Mouse (Mus musculus) ES-E14 (cell line): Measurements from ENCODE around the gene Inhbc. TPM values are rescaled to one million over a fixed set of nuclear protein-coding genes. Genes with fewer than 3 reads are reported as not detected.

Source experiments
- DNase-seq: peaks from one replicate; pipeline ENCODE4 v3.0.0-alpha.2; 2013; ENCODE audit warnings: low read depth, low spot score
- H3K27ac ChIP-seq: 2 replicates; pipeline ENCODE4 v1.5.1; 2012; ENCODE audit warnings: low read depth, mild to moderate bottlenecking, low read length, moderate library complexity, mixed read lengths; ENCODE audit not compliant: poor library complexity, insufficient read depth, severe bottlenecking
- H3K36me3 ChIP-seq: 2 replicates; pipeline ENCODE4 v1.6.1; 2012; ENCODE audit warnings: mild to moderate bottlenecking, low read length, moderate library complexity, mixed read lengths; ENCODE audit not compliant: control insufficient read depth, poor library complexity, insufficient read depth, severe bottlenecking
- H3K4me1 ChIP-seq, 2 experiments: fragments of 150-350 bp in 1 of 2; sonication (generic) in 1 of 2; 2 replicates each; pipeline ENCODE4 v1.6.1; 2012; ENCODE audit warnings: low read length in 2 of 2, mild to moderate bottlenecking in 1 of 2, mixed read lengths in 1 of 2; ENCODE audit not compliant: control insufficient read depth in 2 of 2, insufficient read depth in 2 of 2, poor library complexity in 1 of 2
- H3K4me3 ChIP-seq, 2 experiments: fragments of 150-350 bp in 1 of 2; sonication (generic) in 1 of 2; 2 replicates each; pipeline ENCODE4 v1.5.1; 2012; ENCODE audit warnings: low read length in 2 of 2, low read depth in 1 of 2, mild to moderate bottlenecking in 1 of 2, mixed read lengths in 1 of 2; ENCODE audit not compliant: insufficient read depth in 1 of 2, poor library complexity in 1 of 2, severe bottlenecking in 1 of 2
- H3K9ac ChIP-seq: 2 replicates; pipeline ENCODE4 v1.6.1; 2012; ENCODE audit warnings: low read depth, mild to moderate bottlenecking, low read length, mixed read lengths; ENCODE audit not compliant: poor library complexity, insufficient read depth, severe bottlenecking
- H3K9me3 ChIP-seq: fragments of 150-350 bp; sonication (generic); 2 replicates; pipeline ENCODE4 v1.6.1; 2012; ENCODE audit warnings: low read depth, mild to moderate bottlenecking, low read length; ENCODE audit not compliant: control insufficient read depth, insufficient read depth
- CHD2 ChIP-seq: IDR thresholded peaks from 2 replicates; pipeline ENCODE4 v1.6.1; 2014; ENCODE audit warnings: mild to moderate bottlenecking, low read depth, low read length, inconsistent platforms
- HCFC1 ChIP-seq: IDR thresholded peaks from 2 replicates; pipeline ENCODE4 v1.6.1; 2012; ENCODE audit warnings: low read length, inconsistent platforms, borderline replicate concordance; ENCODE audit not compliant: insufficient read depth
- MAFK ChIP-seq: IDR thresholded peaks from 2 replicates; pipeline ENCODE4 v1.6.1; 2014; ENCODE audit warnings: mild to moderate bottlenecking, low read depth, low read length, inconsistent platforms; ENCODE audit not compliant: insufficient read depth
- ZC3H11A ChIP-seq: IDR thresholded peaks from 2 replicates; pipeline ENCODE4 v1.6.1; 2012; ENCODE audit warnings: low read depth, mild to moderate bottlenecking, inconsistent platforms, low read length, borderline replicate concordance
- ZNF384 ChIP-seq: IDR thresholded peaks from 2 replicates; pipeline ENCODE4 v1.6.1; 2012; ENCODE audit warnings: low read depth, low read length, inconsistent platforms
- in situ Hi-C, 2 experiments: fragments of 600-800 bp; cut with MboI; formaldehyde crosslinking; loops; one replicate each; pipeline ENCODE4 v1.15.1; 2025; ENCODE audit warnings: low sequenced_read_pairs in 2 of 2, inconsistent platforms in 1 of 2; ENCODE audit not compliant: unreplicated experiment in 2 of 2
- total RNA-seq: library from RNA; depleted of rRNA; stranded (reverse); fragments of 300-350 nt; gene quantifications from 2 replicates; pipeline ENCODE4 v1.2.3, GENCODE M21; 2012

The Inhbc gene
- total RNA-seq, 1 experiment: 0.36 TPM

DNA sequence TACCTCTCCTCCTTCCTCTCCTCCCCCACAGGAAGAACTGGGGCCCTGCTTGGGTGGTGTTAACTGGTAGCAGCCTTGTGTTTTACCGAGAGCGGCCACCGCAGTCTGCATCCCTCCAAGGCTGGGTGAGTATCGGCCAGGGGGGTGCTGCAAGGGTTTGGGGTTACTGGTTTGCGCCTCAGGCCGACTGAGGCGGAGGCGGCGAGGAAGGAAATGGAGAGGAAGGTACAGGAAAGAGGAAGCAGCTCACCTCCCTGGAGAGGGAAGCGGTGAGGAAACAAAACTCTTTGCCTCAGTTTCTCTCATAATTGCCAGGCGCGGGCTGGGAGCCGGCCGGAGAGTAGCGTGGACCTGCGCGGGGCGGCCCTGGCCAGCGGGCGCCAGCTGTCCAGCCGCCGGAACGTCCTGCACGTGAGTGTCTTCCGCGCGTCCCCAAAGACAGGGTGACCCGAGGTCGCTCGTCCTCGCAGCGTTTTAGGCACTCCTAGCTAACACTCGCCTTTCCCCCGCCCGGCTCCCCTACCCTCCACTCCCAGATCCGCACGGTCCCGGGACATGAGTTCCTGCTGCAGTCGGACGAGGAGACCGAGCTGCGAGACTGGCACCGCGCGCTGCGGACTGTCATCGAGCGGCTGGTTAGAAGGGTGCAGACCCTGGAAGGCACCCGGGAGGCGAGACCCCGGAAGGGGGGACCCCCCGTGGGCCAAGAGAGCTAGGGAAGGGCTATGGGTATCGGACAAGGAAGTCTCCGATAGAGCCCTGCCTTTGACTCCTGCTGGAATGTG lies 44.0 kb downstream of the Inhbc start:
- Histone ChIP-seq H3K4me3 (peak overlapping the region; percentile 49 to 61), H3K36me3 (peaks cover 5% of the 10 kb centered on the region; the same call in 1 of the 2 replicates), H3K9ac (peak overlapping the region; percentile 29), H3K9me3 (no peaks in the 10 kb centered on the region), H3K27ac (no peak overlapping the region), H3K4me1 (peaks cover 6 to 24% of the 10 kb centered on the region in 2 experiments; a peak in 3 of 4 replicates)
- in situ Hi-C loops: no loop called here
- no peak for DNase-seq
- TF ChIP-seq ZNF384 (no peak), MAFK (no peak), CHD2 (no peak), HCFC1 (no peak), ZC3H11A (no peak)

DNA sequence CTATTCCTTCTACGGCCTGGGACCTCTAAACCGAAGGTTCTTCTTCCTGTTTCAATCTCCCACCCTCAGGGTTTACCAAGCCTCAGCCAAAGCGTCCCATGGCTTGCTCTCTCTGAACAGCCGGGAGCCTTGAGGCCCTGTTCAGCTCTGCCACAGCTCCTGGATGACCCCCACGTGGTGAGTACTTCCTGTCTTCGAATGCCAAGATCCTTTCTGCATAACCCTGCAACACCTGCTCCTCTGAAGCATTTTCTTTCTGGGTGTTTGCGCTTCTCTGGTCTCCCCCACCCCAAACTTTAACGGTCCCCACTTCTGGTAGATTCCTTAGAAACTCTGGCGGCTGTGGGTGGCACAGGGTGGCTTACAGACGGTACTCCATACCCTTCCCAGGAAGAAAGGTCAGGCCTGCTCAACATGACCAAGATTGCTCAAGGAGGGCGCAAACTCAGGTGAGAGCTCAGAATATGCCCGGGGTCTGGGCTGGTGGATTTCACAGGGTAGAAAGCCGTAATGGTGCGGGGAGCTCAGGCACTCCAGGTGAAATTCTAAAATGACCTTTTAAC lies 44.7 kb downstream of the Inhbc start:
- Histone ChIP-seq H3K36me3 (no peaks in the 10 kb centered on the region), H3K4me1 (peaks cover 6 to 24% of the 10 kb centered on the region in 2 experiments; a peak in 3 of 4 replicates), H3K4me3 (peak overlapping the region; percentile 49 to 61; a peak in 2 of 4 replicates), H3K9me3 (no peaks in the 10 kb centered on the region), H3K27ac (no peak overlapping the region), H3K9ac (peak overlapping the region; percentile 29; the same call in 1 of the 2 replicates)
- no peak for TF ChIP-seq MAFK
- TF ChIP-seq ZC3H11A: no peak
- TF ChIP-seq ZNF384: no peak
- TF ChIP-seq HCFC1: no peak
- no peak for TF ChIP-seq CHD2
- in situ Hi-C loops: no loop called here
- DNase-seq: no peak

DNA sequence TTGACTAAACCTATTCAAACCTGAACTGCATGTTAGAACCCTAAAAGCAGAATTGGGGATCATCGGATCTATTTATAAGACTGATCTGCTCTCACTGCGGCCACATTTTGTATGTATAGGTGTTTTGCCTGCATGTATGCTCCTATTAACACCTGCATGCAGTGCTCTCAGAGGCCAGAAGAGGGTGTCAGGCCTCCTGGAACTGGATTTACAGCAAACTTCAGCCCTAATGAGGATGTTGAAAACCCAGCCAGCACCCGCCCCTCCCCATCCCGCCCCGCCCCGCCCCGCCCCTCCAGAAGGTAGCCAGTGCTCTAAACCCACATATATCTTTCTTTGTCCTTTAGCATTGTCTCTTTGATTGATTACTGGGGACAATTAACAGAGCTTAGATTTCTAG lies 45.7 kb downstream of the Inhbc start:
- in situ Hi-C loops: no loop called here
- TF ChIP-seq HCFC1: no peak
- no peak for TF ChIP-seq CHD2
- TF ChIP-seq ZC3H11A: peak; percentile 16; the same call in 1 of the 2 replicates
- Histone ChIP-seq H3K36me3 (no peaks in the 10 kb centered on the region), H3K9me3 (no peaks in the 10 kb centered on the region), H3K9ac (no peak overlapping the region), H3K4me3 (no peak overlapping the region), H3K4me1 (peaks cover 6 to 24% of the 10 kb centered on the region in 2 experiments; a peak in 3 of 4 replicates), H3K27ac (no peak overlapping the region)
- DNase-seq: no peak

DNA sequence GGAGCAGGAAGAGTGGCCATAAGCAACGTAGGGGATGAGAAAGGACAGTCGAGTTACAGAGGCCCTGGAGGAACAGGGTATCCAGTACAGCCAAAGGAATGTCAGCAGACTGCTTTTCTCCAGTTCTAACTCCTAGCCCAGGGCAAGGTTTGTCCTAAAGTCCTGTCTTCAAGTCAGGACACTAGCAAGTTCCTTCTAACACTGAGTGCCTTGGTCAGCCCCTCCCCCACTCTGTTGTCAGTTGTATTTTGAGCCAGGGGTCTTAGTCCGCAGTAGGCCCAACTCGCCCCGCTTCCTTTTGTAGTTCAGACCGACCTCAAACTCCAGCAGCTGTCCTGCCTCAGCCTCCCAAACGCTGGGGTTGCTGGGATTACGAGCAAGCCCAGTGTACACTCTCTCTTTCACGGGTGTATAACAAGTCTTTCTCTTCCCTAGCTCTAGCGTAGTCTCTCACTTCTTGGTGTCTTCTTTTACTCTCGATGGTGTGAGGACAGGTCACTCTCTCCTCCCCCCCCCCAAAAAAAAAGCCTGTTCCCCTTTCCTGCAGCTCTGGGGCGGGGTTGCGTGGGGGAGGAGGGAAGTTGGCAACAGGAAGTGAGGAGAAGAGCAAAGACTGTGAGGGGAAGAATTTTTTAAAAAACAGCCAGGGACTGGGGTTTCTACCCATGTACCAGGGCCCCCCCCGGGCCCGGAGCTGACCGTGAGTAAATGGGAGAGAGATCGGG lies 46.9 kb downstream of the Inhbc start:
- H3K9me3 ChIP-seq: no peaks in the 10 kb centered on the region
- no peak overlapping the region for H3K9ac ChIP-seq
- in situ Hi-C loops: no loop called here
- H3K36me3 ChIP-seq: no peaks in the 10 kb centered on the region
- TF ChIP-seq MAFK (no peak), CHD2 (no peak), ZC3H11A (no peak), ZNF384 (no peak), HCFC1 (no peak)
- H3K27ac ChIP-seq: no peak overlapping the region
- no peak overlapping the region for H3K4me3 ChIP-seq
- no peak for DNase-seq
- H3K4me1 ChIP-seq: peaks cover 6 to 24% of the 10 kb centered on the region in 2 experiments; a peak in 3 of 4 replicates
